Mouse (Mus musculus) small intestine, adult 2 months (tissue): ENCODE data around the gene H2afv.

ENCODE experiments used
- CTCF ChIP-seq: fragments of 200-500 bp; IDR thresholded peaks from 2 replicates; pipeline ENCODE4 v1.5.1; 2012; ENCODE audit warnings: low read depth, mild to moderate bottlenecking, control low read depth, inconsistent platforms, low read length, moderate library complexity, mixed read lengths; ENCODE audit not compliant: insufficient replicate concordance, insufficient read length; ENCODE audit errors: extremely low read depth
- POLR2A ChIP-seq: fragments of 200-500 bp; IDR thresholded peaks from 2 replicates; pipeline ENCODE4 v1.6.1; 2012; ENCODE audit warnings: low read depth, mild to moderate bottlenecking, control low read depth, inconsistent platforms, low read length, moderate library complexity

- no peak for TF ChIP-seq POLR2A
- TF ChIP-seq CTCF, result no peak
Measured at GRCm38 (mm10) chr11:6416405-6417034, 27.7 kb downstream of the H2afv start.
